Mouse (Mus musculus) E14TG2a.4 (cell line): ENCODE data around the gene Rtn4rl1.

Experiments
- CTCF ChIP-seq: conservative IDR thresholded peaks from 2 replicates; pipeline ENCODE4 v1.5.1; 2014; ENCODE audit warnings: low read length
- NANOG ChIP-seq: IDR thresholded peaks from 2 replicates; pipeline ENCODE4 v1.6.1; 2014; ENCODE audit warnings: borderline replicate concordance, low read length, mixed read lengths

DNA sequence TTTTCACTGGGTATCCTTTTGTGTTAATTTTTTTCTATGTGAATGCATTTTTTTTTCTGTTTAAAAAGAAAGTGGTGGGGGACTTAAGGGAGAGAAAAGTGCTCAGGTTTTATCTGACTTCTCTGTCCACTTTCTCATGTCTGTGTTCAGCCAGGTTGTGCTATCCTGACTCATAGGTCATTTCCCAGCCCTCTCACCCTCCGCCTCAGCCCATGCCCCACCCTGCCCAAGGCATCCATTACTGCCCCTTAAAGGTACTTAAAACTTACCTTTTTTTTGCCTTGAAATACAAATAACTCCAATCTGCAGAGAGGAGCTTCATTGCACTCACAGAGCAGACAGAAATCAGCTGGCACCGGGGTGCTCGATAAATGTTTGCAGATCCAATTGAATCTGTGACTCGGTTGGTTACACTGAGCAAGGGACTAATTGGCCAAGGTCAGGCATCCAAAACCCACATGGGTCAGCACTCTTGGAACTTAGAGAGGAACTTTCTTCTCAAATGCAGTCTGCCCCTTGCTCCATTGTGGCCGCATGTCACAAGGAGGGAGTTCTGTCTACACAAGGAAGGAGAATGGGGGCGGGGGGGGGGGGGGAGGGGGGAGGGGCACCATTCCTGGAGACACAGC, 27.0 kb downstream of the Rtn4rl1 start:
- TF ChIP-seq CTCF (no peak), NANOG (no peak)
